Mouse (Mus musculus) lung, embryonic 15.5 days (tissue): ENCODE data around the gene Tmem102. TPM values are rescaled to one million over a fixed set of nuclear protein-coding genes. Genes with fewer than 3 reads are reported as not detected.

Source experiments
- ATAC-seq: fragments of 200-750 bp; cut with Nextera tagmentation; 2 replicates; pipeline ENCODE4 v1.8.0; 2017; ENCODE audit warnings: moderate number of reproducible peaks, borderline replicate concordance; ENCODE audit not compliant: low FRiP score, low TSS enrichment; ENCODE audit errors: extremely low read depth
- H3K27ac ChIP-seq: fragments of 300-500 bp; sonication (generic); 2 replicates; pipeline ENCODE4 v1.5.1; 2015; ENCODE audit warnings: moderate library complexity, mild to moderate bottlenecking, inconsistent platforms
- H3K27me3 ChIP-seq: fragments of 300-500 bp; sonication (generic); 2 replicates; pipeline ENCODE4 v1.6.1; 2015; ENCODE audit warnings: inconsistent platforms
- H3K36me3 ChIP-seq: fragments of 300-500 bp; sonication (generic); 2 replicates; pipeline ENCODE4 v1.6.1; 2015; ENCODE audit warnings: inconsistent platforms
- H3K4me1 ChIP-seq: fragments of 300-500 bp; sonication (generic); 2 replicates; pipeline ENCODE4 v1.6.1; 2015; ENCODE audit warnings: inconsistent platforms
- H3K4me2 ChIP-seq: fragments of 300-500 bp; sonication (generic); 2 replicates; pipeline ENCODE4 v1.6.1; 2015; ENCODE audit warnings: inconsistent platforms, mild to moderate bottlenecking, moderate library complexity
- H3K4me3 ChIP-seq: fragments of 300-500 bp; sonication (generic); 2 replicates; pipeline ENCODE4 v1.5.1; 2015; ENCODE audit warnings: mild to moderate bottlenecking, inconsistent platforms
- H3K9ac ChIP-seq: fragments of 300-500 bp; sonication (generic); 2 replicates; pipeline ENCODE4 v1.6.1; 2015; ENCODE audit warnings: inconsistent platforms
- H3K9me3 ChIP-seq: fragments of 300-500 bp; sonication (generic); 2 replicates; pipeline ENCODE4 v1.6.1; 2016; ENCODE audit warnings: inconsistent platforms
- WGBS: fragments of 180-500 bp; shearing (Covaris S2); methylation state at CpG from one replicate; pipeline ENCODE4 v1.1.7; 2015; 5-methylcytosine and 5-hydroxymethylcytosine counted together
- polyA plus RNA-seq: library from polyadenylated mRNA; unstranded; fragments of >200 nt; fragmentation: Nextera tagmentation; extraction: Ambion mirVana; gene quantifications from 2 replicates; pipeline ENCODE4 v1.2.1, GENCODE M21; 2015

The Tmem102 gene
- polyA plus RNA-seq, 1 experiment from 2014 or later = 6.3 TPM

DNA sequence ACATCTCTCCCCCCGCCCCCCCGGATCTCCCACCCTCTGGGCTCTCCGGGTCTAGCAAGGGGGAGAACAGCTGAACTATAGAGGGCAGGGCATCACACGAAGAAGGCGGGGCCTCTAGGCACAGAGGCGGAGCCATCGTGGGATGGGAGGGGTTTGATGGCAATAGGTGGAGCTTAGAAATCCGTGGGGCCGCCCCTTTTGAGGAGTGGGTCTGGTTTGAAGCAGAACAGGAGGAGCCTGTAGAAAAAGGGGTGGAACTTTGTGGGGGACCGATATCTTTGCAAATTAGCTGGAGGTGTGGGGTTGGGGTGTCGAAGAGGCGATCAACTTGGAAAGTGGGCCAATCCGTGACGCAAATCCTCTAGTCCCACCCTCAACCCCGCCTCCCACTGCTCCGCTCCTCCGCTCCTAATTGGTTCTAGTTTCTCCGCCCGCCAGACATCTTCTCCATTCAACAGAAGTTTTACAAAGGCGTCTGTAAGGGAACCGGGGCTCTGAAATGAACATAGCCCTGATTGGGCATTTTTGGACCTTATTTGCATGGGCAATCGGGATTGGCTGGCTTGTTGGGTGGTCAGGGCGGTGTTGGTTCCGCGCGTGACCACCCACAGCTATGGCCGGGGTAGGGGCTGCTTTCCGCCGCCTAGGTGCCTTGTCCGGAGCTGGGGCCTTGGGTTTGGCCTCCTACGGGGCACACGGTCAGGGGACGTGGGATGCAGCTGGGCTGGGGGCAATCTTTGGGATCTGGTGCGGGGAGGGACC is 32.7 kb upstream of the Tmem102 start, which contains the start of gene Tmem256:
Tmem256 (plus strand) TSS at position 563 of the 762 bp plus-strand sequence.
- Histone ChIP-seq H3K27me3 (peaks cover 19% of the 10 kb centered on the region), H3K9ac (peak within 1 kb of the TSS; percentile 82), H3K4me2 (peak within 1 kb of the TSS; percentile 98), H3K9me3 (no peaks in the 10 kb centered on the region), H3K27ac (peak within 1 kb of the TSS; percentile 90), H3K4me1 (peaks cover 43% of the 10 kb centered on the region), H3K36me3 (peaks cover 3% of the 10 kb centered on the region; the same call in 1 of the 2 replicates), H3K4me3 (peak within 1 kb of the TSS; percentile 71)
- WGBS = under 1% methylated on average over 34 of the region's 34 CpGs
- peak; percentile 91 for ATAC-seq

- H3K9me3 ChIP-seq = no peaks in the 10 kb centered on the region
- H3K4me3 ChIP-seq = peak within 1 kb of the TSS; percentile 71
- H3K9ac ChIP-seq = peak within 1 kb of the TSS; percentile 82
- peak within 1 kb of the TSS; percentile 90 for H3K27ac ChIP-seq
- WGBS = 1% methylated on average over 32 of the region's 32 CpGs
- ATAC-seq = peak; percentile 76; the same call in 1 of the 2 replicates
- H3K4me1 ChIP-seq = peaks cover 43% of the 10 kb centered on the region
- H3K4me2 ChIP-seq = peak within 1 kb of the TSS; percentile 98
- peaks cover 9% of the 10 kb centered on the region; the same call in 1 of the 2 replicates for H3K36me3 ChIP-seq
- H3K27me3 ChIP-seq = peaks cover 20% of the 10 kb centered on the region
Observed at GRCm38 (mm10) chr11:69837604-69837951, 32.2 kb upstream of the Tmem102 start, which contains the start of gene Nlgn2. Nlgn2 (minus strand) TSS chr11:69837784.

GRCm38 (mm10) chr11:69836703-69837576 is 31.5 kb upstream of the Tmem102 start:
- no peaks in the 10 kb centered on the region for H3K9me3 ChIP-seq
- WGBS = under 1% methylated on average over 41 of the region's 52 CpGs
- no peak for ATAC-seq
- peaks cover 13% of the 10 kb centered on the region; the same call in 1 of the 2 replicates for H3K36me3 ChIP-seq
- H3K4me2 ChIP-seq = peak overlapping the region; percentile 98
- H3K27ac ChIP-seq = peak overlapping the region; percentile 90
- H3K27me3 ChIP-seq = peaks cover 20% of the 10 kb centered on the region
- H3K9ac ChIP-seq = peak overlapping the region; percentile 82
- H3K4me3 ChIP-seq = peak overlapping the region; percentile 71
- H3K4me1 ChIP-seq = peaks cover 43% of the 10 kb centered on the region

- H3K4me2 ChIP-seq = peak overlapping the region; percentile 98
- H3K36me3 ChIP-seq = peaks cover 13% of the 10 kb centered on the region; the same call in 1 of the 2 replicates
- H3K4me3 ChIP-seq = peak overlapping the region; percentile 71
- no peak overlapping the region for H3K27ac ChIP-seq
- no peak for ATAC-seq
- H3K9ac ChIP-seq = 0 out of 2 replicates have a peak overlapping the region, but pooled peaks have one; percentile 23
- H3K4me1 ChIP-seq = peaks cover 43% of the 10 kb centered on the region
- H3K27me3 ChIP-seq = peaks cover 20% of the 10 kb centered on the region
- no peaks in the 10 kb centered on the region for H3K9me3 ChIP-seq
- WGBS = 14% methylated on average over 4 of the region's 4 CpGs
Observed at GRCm38 (mm10) chr11:69835966-69836335, 30.5 kb upstream of the Tmem102 start.

DNA sequence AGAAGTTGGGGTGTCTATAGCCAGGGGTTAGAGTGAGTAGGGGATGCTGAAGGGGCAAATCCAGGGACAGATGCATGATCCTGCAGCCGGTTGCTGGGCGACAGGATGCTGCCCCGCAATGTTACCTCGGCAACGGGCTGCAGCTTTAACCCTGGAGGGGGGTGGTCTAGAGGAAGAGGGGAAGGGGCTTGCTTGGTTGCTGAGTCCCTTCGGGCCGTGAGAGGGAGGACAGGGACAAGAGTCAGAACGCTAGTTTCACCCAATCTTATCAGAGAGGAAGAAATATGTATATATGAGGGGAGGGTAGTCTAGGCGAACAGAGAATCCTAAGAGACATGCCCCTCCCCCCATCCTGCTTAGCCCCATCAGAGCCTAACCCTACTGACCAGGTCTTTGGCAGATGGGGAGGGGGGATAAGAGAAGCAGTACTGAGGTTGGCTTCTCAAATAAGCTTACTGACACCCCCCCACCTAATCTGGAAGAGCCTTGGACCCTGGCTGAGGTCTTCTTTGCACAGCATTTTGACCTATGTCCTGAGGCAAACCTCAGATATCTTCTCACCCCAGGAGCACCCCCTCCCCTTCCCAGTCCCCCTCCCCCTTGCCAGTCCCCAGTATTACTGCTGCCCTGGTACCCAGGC is 30.0 kb upstream of the Tmem102 start:
- Histone ChIP-seq H3K4me1 (peaks cover 43% of the 10 kb centered on the region), H3K4me2 (peak overlapping the region; percentile 98), H3K36me3 (peaks cover 13% of the 10 kb centered on the region; the same call in 1 of the 2 replicates), H3K9ac (no peak overlapping the region), H3K27ac (no peak overlapping the region), H3K4me3 (peak overlapping the region; percentile 71; the same call in 1 of the 2 replicates), H3K9me3 (no peaks in the 10 kb centered on the region), H3K27me3 (peaks cover 20% of the 10 kb centered on the region)
- WGBS = 14% methylated on average over 9 of the region's 9 CpGs
- no peak for ATAC-seq

DNA sequence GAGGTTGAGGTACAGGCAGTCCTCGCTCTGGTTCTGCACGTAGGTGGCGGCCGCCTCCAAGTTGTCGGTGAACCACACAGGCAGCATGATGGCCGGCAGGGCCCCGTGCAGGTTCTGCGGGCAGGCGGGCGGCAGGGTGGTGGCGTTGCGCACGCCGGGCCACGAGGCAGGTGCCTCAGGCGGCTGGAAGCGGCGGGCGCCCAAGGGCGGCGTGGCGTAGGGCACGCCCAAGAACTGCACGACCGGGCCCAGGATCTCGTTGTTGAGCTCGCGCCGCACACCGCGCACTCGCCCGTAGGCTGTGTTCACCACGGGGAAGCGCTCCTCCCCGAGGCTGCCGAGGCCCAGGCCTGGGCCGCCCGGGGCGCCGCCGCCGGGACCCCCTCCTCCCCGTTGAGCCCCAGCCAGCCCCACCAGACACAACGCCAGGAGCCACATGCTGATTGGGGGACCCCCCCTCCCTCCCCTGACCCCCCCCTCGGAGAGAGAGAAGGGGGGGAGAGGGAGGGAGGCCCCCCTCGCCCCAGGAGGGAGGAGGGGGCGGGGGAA is 28.7 kb upstream of the Tmem102 start:
- Histone ChIP-seq H3K27me3 (peaks cover 20% of the 10 kb centered on the region), H3K27ac (0 out of 2 replicates have a peak overlapping the region, but pooled peaks have one; percentile 14)

DNA sequence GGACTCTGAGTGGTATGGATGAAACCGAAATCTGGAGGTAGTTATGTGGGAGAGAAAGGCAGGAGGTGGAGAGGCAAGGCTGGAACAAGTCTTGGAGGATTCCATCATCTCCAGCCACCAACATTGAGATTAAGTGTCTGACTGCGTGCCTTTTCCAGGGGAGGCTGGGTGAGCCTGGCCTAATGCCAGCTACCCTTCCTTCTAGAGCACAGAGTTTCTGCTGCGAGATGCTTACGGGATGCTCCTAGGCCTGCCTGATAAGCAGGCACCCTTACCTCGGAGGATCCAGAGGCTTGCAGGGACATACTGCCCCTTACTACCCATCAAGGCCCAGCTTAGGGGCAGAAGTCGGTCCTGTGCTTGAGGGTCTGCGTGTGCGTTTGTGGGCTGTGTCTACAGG is 28.1 kb upstream of the Tmem102 start:
- Histone ChIP-seq H3K36me3 (peaks cover 13% of the 10 kb centered on the region; the same call in 1 of the 2 replicates), H3K9me3 (no peaks in the 10 kb centered on the region), H3K4me2 (peak overlapping the region; percentile 98), H3K4me1 (peaks cover 37% of the 10 kb centered on the region), H3K9ac (peak overlapping the region; percentile 58), H3K27me3 (peaks cover 20% of the 10 kb centered on the region), H3K4me3 (peak overlapping the region; percentile 37), H3K27ac (no peak overlapping the region)
- WGBS = 49% methylated on average over 8 of the region's 8 CpGs
- ATAC-seq = no peak

More for the DNA sequence above, 28.7 kb upstream of the Tmem102 start:
- Histone ChIP-seq H3K9me3 (no peaks in the 10 kb centered on the region), H3K4me1 (peaks cover 39% of the 10 kb centered on the region), H3K9ac (peak overlapping the region; percentile 58), H3K4me3 (peak overlapping the region; percentile 37), H3K4me2 (peak overlapping the region; percentile 98), H3K36me3 (peaks cover 13% of the 10 kb centered on the region; the same call in 1 of the 2 replicates)
- ATAC-seq = no peak
- WGBS = 13% methylated on average over 35 of the region's 48 CpGs

DNA sequence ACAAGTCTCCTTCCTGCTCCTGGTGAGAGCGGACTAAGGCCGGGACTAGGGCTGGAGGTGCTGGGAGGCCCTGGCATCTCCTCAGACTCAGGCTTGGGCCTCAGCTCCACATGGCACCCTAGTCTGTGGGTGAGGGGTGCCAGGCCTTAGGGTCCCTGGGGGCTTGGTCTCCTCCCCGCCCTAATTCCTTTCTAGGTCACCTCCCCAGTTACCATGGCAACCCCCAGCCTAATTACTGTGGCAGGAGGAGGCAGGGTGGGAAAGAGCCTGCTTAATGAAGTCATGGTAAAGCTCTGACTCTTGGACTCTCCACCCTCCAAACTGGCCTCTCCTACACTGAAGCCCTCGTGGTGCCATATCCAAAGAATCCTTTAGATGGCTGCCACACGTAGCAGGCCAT is 23.4 kb upstream of the Tmem102 start:
- H3K4me2 ChIP-seq = no peak overlapping the region
- WGBS = 74% methylated on average over 5 of the region's 5 CpGs
- H3K4me3 ChIP-seq = no peak overlapping the region
- no peak for ATAC-seq
- H3K4me1 ChIP-seq = peaks cover 6% of the 10 kb centered on the region
- peaks cover 8% of the 10 kb centered on the region for H3K27me3 ChIP-seq
- peaks cover 39% of the 10 kb centered on the region for H3K36me3 ChIP-seq
- no peak overlapping the region for H3K9ac ChIP-seq
- H3K9me3 ChIP-seq = no peaks in the 10 kb centered on the region
- no peak overlapping the region for H3K27ac ChIP-seq

DNA sequence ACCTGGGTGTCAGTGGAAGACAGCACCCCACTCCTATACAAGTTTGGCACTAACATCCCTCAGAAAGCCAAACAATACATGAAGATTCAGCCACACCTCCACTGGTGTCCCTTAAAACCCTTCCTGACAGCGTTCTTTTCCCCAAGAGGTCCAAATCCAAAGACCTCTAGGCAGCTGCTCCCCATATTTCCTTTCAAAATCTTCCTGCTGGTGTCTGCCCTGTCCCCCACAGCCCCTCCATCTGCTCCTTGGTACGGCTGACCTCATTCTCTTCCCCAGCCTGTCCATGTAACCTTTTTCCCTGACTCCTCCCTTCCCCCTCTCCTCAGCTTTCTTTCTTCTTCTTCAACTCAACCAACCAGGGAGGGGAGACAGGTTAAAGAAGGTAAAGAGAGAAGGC is 18.0 kb upstream of the Tmem102 start:
- Histone ChIP-seq H3K9me3 (no peaks in the 10 kb centered on the region), H3K9ac (no peak overlapping the region), H3K27me3 (no peaks in the 10 kb centered on the region), H3K4me1 (no peaks in the 10 kb centered on the region), H3K36me3 (peaks cover 26% of the 10 kb centered on the region), H3K27ac (no peak overlapping the region), H3K4me2 (no peak overlapping the region), H3K4me3 (no peak overlapping the region)
- no peak for ATAC-seq
- 72% methylated on average over 2 of the region's 2 CpGs for WGBS

DNA sequence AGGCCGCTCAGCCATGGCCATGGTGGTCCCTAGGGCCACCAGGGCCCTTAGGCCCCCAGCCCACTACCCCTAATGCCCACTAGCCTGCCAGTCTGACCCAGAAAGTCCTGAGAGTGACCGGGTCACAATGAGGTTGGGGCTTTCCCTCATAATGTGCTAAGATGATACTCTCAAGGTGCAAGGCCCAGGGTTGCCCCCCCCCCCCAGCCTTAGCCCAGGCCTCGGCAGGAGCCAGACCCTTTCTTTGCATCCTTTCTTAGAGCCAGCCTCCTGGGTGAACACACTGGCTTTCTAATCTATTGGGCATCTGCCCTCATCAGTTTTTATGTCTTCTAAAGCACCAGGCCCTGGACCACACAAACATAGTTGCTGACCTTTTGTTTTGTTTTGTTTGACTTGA is 16.7 kb upstream of the Tmem102 start, which contains the start of gene Spem1:
Spem1 (minus strand) TSS at position 101 of the 400 bp plus-strand sequence.
- 92% methylated on average over 3 of the region's 3 CpGs for WGBS
- Histone ChIP-seq H3K9ac (no peak within 1 kb of the TSS), H3K27ac (no peak within 1 kb of the TSS), H3K4me2 (no peak within 1 kb of the TSS), H3K27me3 (no peaks in the 10 kb centered on the region), H3K9me3 (no peaks in the 10 kb centered on the region), H3K4me3 (no peak within 1 kb of the TSS), H3K36me3 (peaks cover 19% of the 10 kb centered on the region), H3K4me1 (no peaks in the 10 kb centered on the region)
- ATAC-seq = no peak

- Histone ChIP-seq H3K9me3 (no peaks in the 10 kb centered on the region), H3K4me2 (no peak overlapping the region), H3K4me1 (no peaks in the 10 kb centered on the region), H3K4me3 (no peak overlapping the region), H3K36me3 (no peaks in the 10 kb centered on the region), H3K27me3 (no peaks in the 10 kb centered on the region), H3K27ac (no peak overlapping the region), H3K9ac (no peak overlapping the region)
- WGBS = 91% methylated on average over 8 of the region's 8 CpGs
- no peak for ATAC-seq
Observed at GRCm38 (mm10) chr11:69818871-69819270, 13.4 kb upstream of the Tmem102 start.
